Mouse (Mus musculus): ENCODE data around the gene Banp.

DNA sequence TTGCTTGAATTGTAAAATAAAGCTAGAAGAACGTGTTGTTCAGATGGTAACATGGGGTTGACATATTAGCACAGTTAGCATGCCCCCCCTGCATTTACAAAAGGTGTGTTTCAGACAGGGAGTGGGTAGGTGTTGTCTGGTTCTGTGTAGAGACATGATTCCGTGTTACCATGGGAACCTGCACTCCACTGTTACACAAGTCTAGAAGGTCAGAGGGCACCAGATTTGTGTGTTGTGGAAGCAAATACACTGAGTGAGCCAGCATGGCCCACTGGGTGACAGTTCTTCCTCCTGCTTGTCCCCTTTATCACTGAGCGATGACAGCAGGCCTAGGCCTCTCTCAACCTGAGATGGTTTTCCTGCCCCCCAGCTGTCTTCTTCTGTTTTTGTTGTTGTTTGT is 46.3 kb downstream of the Banp start:
- TF ChIP-seq CTCF (IDR thresholded peaks at IDR 0.05; ENCODE audit: extremely low read depth, insufficient read depth, low read length) (no peak), POLR2A (IDR thresholded peaks at IDR 0.05; ENCODE audit: extremely low read depth, insufficient read depth, low read length) (no peak)
